Mouse (Mus musculus) midbrain, postnatal 0 days (tissue): Measurements from ENCODE around the gene Prpf4. TPM values are rescaled to one million over a fixed set of nuclear protein-coding genes. Genes with fewer than 3 reads are reported as not detected.

ENCODE experiments used
- ATAC-seq: fragments of 200-750 bp; cut with Nextera tagmentation; 2 replicates; pipeline ENCODE4 v1.8.0; 2017; ENCODE audit warnings: moderate number of reproducible peaks, mild to moderate bottlenecking, moderate TSS enrichment, moderate library complexity; ENCODE audit not compliant: low FRiP score
- DNase-seq: peaks from one replicate; pipeline ENCODE4 v3.0.0-alpha.2; 2015; ENCODE audit warnings: low spot score
- H3K27ac ChIP-seq: fragments of 300-500 bp; sonication (generic); 2 replicates; pipeline ENCODE4 v1.5.1; 2014; ENCODE audit warnings: low read depth, mild to moderate bottlenecking, low read length, mixed read lengths
- H3K27me3 ChIP-seq: fragments of 300-500 bp; sonication (generic); 2 replicates; pipeline ENCODE4 v1.6.1; 2014; ENCODE audit warnings: low read length, control low read depth, mixed read lengths; ENCODE audit not compliant: insufficient read depth
- H3K36me3 ChIP-seq: fragments of 300-500 bp; sonication (generic); 2 replicates; pipeline ENCODE4 v1.6.1; 2014; ENCODE audit warnings: low read length, control low read depth, mixed read lengths; ENCODE audit not compliant: insufficient read depth
- H3K4me1 ChIP-seq: fragments of 300-500 bp; sonication (generic); 2 replicates; pipeline ENCODE4 v1.6.1; 2014; ENCODE audit warnings: mild to moderate bottlenecking, control low read depth, antibody characterized with exemption, low read length, mixed read lengths; ENCODE audit not compliant: insufficient read depth
- H3K4me2 ChIP-seq: fragments of 300-500 bp; sonication (generic); 2 replicates; pipeline ENCODE4 v1.6.1; 2014; ENCODE audit warnings: low read depth, mild to moderate bottlenecking, low read length, mixed read lengths; ENCODE audit not compliant: poor library complexity, severe bottlenecking
- H3K4me3 ChIP-seq: fragments of 300-500 bp; sonication (generic); 2 replicates; pipeline ENCODE4 v1.5.1; 2014; ENCODE audit warnings: low read depth, mild to moderate bottlenecking, low read length, moderate library complexity
- H3K9ac ChIP-seq: fragments of 300-500 bp; sonication (generic); replicated peaks from 2 replicates; pipeline ENCODE4 v1.6.1; 2014; ENCODE audit warnings: mild to moderate bottlenecking, low read length, moderate library complexity, mixed read lengths; ENCODE audit not compliant: poor library complexity, severe bottlenecking
- H3K9me3 ChIP-seq: fragments of 300-500 bp; sonication (generic); 2 replicates; pipeline ENCODE4 v1.6.1; 2016; ENCODE audit warnings: low read length, control low read depth
- CTCF ChIP-seq: IDR thresholded peaks from 2 replicates; pipeline ENCODE4 v1.5.1; 2016; ENCODE audit warnings: antibody characterized with exemption, mild to moderate bottlenecking
- WGBS: fragments of 180-500 bp; shearing (Covaris S2); extraction: QIAGEN DNeasy Blood & Tissue Kit; methylation state at CpG from one replicate; pipeline ENCODE4 v1.1.7; 2014; 5-methylcytosine and 5-hydroxymethylcytosine counted together
- polyA plus RNA-seq: library from polyadenylated mRNA; unstranded; fragments of >200 nt; fragmentation: Nextera tagmentation; extraction: Ambion mirVana; gene quantifications from 2 replicates; pipeline ENCODE4 v1.2.1, GENCODE M21; 2015
- total RNA-seq: library from RNA; depleted of rRNA; stranded (reverse); fragments of >200 nt; gene quantifications from 2 replicates; pipeline ENCODE4 v1.2.3, GENCODE M21; 2014

Gene Prpf4
- total and polyA plus RNA-seq, 2 experiments from 2014 or later, result 12.8 to 13.4 TPM

- Histone ChIP-seq H3K36me3 (no peaks in the 10 kb centered on the region), H3K4me3 (no peak overlapping the region), H3K9me3 (no peaks in the 10 kb centered on the region), H3K27me3 (no peaks in the 10 kb centered on the region), H3K4me2 (no peak overlapping the region), H3K4me1 (no peaks in the 10 kb centered on the region), H3K27ac (no peak overlapping the region), H3K9ac (no peak overlapping the region)
- no peak for DNase-seq
- TF ChIP-seq CTCF, result no peak
- ATAC-seq, result no peak
- WGBS, result 90% methylated on average over 3 of the region's 3 CpGs
These were observed 28.7 kb downstream of the Prpf4 start for GRCm38 (mm10) chr4:62437256-62437778.

GRCm38 (mm10) chr4:62437871-62438270 is 29.3 kb downstream of the Prpf4 start:
- no peak for TF ChIP-seq CTCF
- Histone ChIP-seq H3K4me3 (no peak overlapping the region), H3K9me3 (no peaks in the 10 kb centered on the region), H3K4me2 (no peak overlapping the region), H3K27me3 (no peaks in the 10 kb centered on the region), H3K4me1 (no peaks in the 10 kb centered on the region), H3K9ac (no peak overlapping the region), H3K36me3 (no peaks in the 10 kb centered on the region), H3K27ac (no peak overlapping the region)
- no peak for ATAC-seq
- no peak for DNase-seq
- WGBS, result 87% methylated on average over 7 of the region's 7 CpGs

GRCm38 (mm10) chr4:62439793-62440192 is 31.2 kb downstream of the Prpf4 start:
- Histone ChIP-seq H3K27ac (no peak overlapping the region), H3K27me3 (no peaks in the 10 kb centered on the region), H3K4me3 (no peak overlapping the region), H3K36me3 (no peaks in the 10 kb centered on the region), H3K4me1 (no peaks in the 10 kb centered on the region), H3K9ac (no peak overlapping the region), H3K4me2 (no peak overlapping the region), H3K9me3 (no peaks in the 10 kb centered on the region)
- 67% methylated on average over 4 of the region's 4 CpGs for WGBS
- TF ChIP-seq CTCF, result no peak
- ATAC-seq, result no peak
- DNase-seq, result no peak

DNA sequence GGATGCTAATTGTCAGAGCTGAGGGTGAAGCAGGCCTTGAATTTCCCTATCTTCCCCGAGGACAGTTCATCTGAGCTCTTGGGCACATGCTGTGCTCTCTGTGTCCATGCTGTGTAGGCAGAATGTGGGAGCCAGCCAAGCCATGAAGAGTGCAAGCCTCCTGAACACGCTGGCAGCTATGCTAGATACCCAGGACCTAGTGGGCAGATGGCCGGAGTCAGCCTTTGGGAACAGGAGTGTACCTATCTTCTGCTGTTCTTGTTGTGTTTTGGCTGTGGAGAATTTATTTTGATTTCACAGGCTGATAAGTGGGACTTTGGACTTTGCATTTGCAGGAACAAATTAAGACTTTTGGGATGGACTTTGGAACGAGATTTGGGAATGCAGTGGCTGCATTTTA is 31.9 kb downstream of the Prpf4 start:
- no peak for DNase-seq
- no peak overlapping the region for H3K9ac ChIP-seq
- 68% methylated on average over 4 of the region's 4 CpGs for WGBS
- no peaks in the 10 kb centered on the region for H3K27me3 ChIP-seq
- no peaks in the 10 kb centered on the region for H3K36me3 ChIP-seq
- H3K4me2 ChIP-seq, result no peak overlapping the region
- TF ChIP-seq CTCF, result no peak
- H3K27ac ChIP-seq, result no peak overlapping the region
- no peak overlapping the region for H3K4me3 ChIP-seq
- no peaks in the 10 kb centered on the region for H3K4me1 ChIP-seq
- no peak for ATAC-seq
- no peaks in the 10 kb centered on the region for H3K9me3 ChIP-seq

DNA sequence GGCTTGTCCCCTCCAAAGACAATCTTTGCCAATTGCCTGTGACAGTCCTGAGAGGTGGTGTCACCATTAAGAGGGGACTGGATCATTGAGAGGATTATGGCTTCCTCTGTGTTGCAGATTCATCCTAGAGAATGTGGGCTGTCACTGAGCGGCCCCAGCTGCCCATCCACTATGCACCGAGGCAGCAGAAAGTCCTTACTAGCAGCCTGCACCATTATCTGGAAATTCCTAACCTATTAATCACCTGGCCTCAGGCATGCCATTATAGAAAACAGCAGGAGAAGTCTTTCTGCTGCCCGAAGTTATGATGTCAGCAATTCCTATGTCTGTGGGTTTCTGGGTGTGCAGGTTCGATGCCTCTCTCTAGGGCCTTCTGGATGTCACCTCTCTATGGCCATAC is 32.4 kb downstream of the Prpf4 start:
- ATAC-seq (no peak), DNase-seq (no peak)
- Histone ChIP-seq H3K36me3 (no peaks in the 10 kb centered on the region), H3K27ac (no peak overlapping the region), H3K4me1 (no peaks in the 10 kb centered on the region), H3K4me2 (no peak overlapping the region), H3K9me3 (no peaks in the 10 kb centered on the region), H3K27me3 (no peaks in the 10 kb centered on the region), H3K9ac (no peak overlapping the region), H3K4me3 (no peak overlapping the region)
- WGBS, result 86% methylated on average over 4 of the region's 4 CpGs
- no peak for TF ChIP-seq CTCF

DNA sequence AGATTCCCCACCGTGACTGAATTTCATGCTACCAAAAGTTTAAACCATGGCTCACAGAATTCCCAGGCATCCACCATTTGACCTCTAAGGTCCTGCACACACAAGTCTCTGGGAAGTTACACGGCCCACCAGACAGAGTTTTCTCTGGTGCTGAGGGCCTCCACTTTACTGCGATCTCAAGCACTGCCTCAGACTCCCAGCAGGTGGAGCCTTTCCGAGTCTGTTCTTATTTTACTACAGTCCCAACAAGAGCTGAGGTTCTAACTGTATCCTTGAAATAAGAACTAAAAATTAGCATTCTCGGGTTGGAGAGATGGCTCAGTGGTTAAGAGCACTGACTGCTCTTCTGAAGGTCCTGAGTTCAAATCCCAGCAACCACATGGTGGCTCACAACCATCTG is 46.4 kb downstream of the Prpf4 start:
- no peaks in the 10 kb centered on the region for H3K9me3 ChIP-seq
- no peaks in the 10 kb centered on the region for H3K27me3 ChIP-seq
- no peak overlapping the region for H3K27ac ChIP-seq
- peak; percentile 67 for TF ChIP-seq CTCF
- ATAC-seq (peak; percentile 55; the same call in 1 of the 2 replicates), DNase-seq (peak; percentile 27)
- no peak overlapping the region for H3K9ac ChIP-seq
- no peaks in the 10 kb centered on the region for H3K4me1 ChIP-seq
- no peak overlapping the region for H3K4me3 ChIP-seq
- H3K4me2 ChIP-seq, result no peak overlapping the region
- 66% methylated on average over 5 of the region's 5 CpGs for WGBS
- peaks cover 24% of the 10 kb centered on the region for H3K36me3 ChIP-seq
